Mouse (Mus musculus) spleen, adult 10 weeks (tissue): Measurements from ENCODE around the gene Phka1. TPM values are rescaled to one million over a fixed set of nuclear protein-coding genes. Genes with fewer than 3 reads are reported as not detected.

Experiments used
- polyA plus RNA-seq: library from polyadenylated mRNA; stranded (reverse); fragments of 350-450 nt; fragmentation: Illumina TruSeq; extraction: RNeasy Lipid Tissue Mini Kit (QIAGEN cat#74804); gene quantifications from one replicate; pipeline ENCODE4 v1.2.3, GENCODE M21; 2015; ENCODE audit warnings: low replicate concordance; ENCODE audit not compliant: insufficient read depth

The Phka1 gene
- polyA plus RNA-seq = 10.2 TPM

DNA sequence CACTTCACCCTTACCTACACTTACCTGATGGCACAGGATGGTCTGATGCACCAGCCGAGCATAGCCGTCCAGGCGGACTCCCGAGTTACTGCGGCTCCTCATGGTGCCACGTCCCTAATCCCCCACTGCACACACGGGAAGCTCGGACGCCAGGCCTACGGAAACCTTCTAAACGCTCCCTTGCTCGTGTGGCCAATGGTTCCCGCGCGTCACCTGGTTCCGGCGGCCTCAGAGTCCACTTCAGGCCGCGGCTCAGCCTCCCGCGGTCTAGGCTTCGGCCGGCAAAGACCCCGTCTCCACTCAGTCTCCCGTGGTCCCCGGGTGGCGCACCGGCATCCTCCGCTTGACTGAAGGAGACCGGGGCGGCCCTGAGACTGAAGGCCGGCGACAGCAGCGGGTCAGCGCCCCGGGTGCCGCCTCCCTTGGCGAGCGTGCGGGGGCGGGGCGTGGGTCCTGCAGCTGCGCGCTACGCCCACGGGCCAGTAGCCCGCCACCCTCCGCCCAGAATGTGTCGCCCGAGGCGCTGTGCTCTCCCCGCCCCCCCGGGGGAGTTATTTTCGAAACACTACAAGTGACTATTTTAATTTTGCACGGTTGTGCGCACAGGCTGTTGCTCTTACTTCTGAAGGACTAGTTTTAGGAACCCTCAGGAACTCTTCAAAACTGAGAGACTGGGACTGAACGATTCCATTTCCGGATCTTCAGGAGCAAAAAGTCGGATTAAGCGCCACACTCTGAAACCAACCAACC, at the start of gene Phka1:
Gene Phka1 (minus strand): TSS at position 424 of the 750 bp plus-strand sequence.

DNA sequence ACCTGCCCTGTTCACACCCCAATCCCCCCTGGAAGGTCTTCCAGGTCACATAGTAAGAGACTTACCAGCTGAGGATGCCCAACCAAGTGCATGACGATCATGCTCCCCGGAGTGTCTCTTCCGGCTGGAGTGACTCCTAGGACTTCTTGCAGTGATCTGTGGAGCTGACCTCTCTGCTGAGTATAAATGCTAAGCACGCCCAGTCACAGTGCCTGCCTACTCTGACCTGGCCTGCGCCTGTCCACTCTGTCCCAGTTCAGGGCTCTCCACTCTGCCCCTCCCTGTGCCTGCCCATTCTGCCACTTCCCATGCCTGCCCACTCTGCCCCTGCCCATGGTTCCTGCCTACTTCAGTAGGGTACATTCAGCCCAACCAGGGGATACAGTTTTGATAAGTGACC, 42.8 kb upstream of the Phka1 start, which contains the start of gene Gm3880:
Gene Gm3880 (minus strand): TSS at position 101 of the 400 bp plus-strand sequence.

DNA sequence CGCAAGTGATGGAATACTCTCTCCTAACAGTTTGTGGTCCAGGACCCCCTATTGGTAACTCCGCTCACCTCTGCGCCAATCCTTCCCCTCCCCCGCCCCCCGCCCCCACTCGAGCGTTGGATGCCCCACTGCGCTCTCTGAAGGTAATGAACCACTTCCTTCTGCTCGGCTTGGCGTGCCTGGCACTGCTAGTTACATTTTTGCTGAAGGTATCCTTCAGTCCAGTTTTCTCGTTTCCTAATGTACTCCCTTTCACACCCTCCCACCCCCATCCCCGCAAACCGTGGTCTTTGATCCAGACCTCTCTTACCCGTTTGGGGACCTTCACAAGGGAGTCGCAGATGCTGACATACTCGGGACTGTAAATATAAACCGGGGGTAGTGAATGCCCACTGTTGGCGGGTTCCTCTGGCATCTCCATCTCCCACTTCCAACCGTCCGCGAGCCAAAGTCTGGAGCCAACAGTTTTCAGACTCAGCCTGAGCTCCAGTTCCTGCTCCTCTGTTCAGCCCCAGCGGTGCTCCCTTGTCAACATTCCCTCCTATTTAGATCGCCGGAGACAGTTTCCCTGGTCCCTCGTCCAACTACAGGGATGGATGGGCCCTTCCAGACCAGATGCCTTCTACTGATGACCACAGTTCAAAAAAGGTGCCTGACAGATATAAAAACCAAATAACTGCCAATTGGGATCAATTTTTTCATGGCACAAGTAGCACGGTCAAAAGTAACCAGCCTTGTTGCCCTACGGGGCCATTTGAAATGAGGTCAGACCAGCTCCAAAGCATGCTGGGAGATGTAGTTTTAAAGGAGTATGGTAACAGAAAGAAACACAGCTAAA, 139.2 kb downstream of the Phka1 start, which contains the start of gene Hdac8:
Gene Hdac8 (minus strand): TSS at position 716 of the 838 bp plus-strand sequence.

Other genes starting within 250 kb of the Phka1 start
- 13.5 TPM for gene Hdac8, start 138.9 kb downstream of the Phka1 start, polyA plus RNA-seq
- not detected for gene Gm3880, start 42.7 kb upstream of the Phka1 start, polyA plus RNA-seq
- gene Gm9112, start 63.4 kb upstream of the Phka1 start, polyA plus RNA-seq = not detected
- gene Dmrtc1b, start 63.6 kb upstream of the Phka1 start, polyA plus RNA-seq = not detected
- not detected for gene Dmrtc1c1, start 158.7 kb upstream of the Phka1 start, polyA plus RNA-seq
- not detected for gene Dmrtc1c2, start 210.4 kb upstream of the Phka1 start, polyA plus RNA-seq
- gene 1700031F05Rik, start 223.7 kb upstream of the Phka1 start, polyA plus RNA-seq = not detected